Mouse (Mus musculus) heart, adult 2 months (tissue): ENCODE results near the gene Msh2.

ENCODE experiments used
- CTCF ChIP-seq: fragments of 200-600 bp; IDR thresholded peaks from 2 replicates; pipeline ENCODE4 v1.8.1; 2022; ENCODE audit warnings: antibody characterized with exemption, mild to moderate bottlenecking, moderate library complexity
- EP300 ChIP-seq: fragments of 200-500 bp; IDR thresholded peaks from 2 replicates; pipeline ENCODE4 v1.6.1; 2011; ENCODE audit warnings: low read depth, low read length, control low read depth; ENCODE audit not compliant: insufficient read depth
- POLR2A ChIP-seq: fragments of 200-500 bp; IDR thresholded peaks from 2 replicates; pipeline ENCODE4 v1.6.1; 2011; ENCODE audit warnings: mild to moderate bottlenecking, low read depth, low read length, control low read depth; ENCODE audit not compliant: insufficient read depth

- TF ChIP-seq EP300, result no peak
- no peak for TF ChIP-seq POLR2A
- TF ChIP-seq CTCF, result no peak
These were observed 46.5 kb upstream of the Msh2 start for GRCm38 (mm10) chr17:87625510-87626086.
